Mouse (Mus musculus) activated CD4-positive, CD25-positive, alpha-beta regulatory T cell, adult 4 months (primary cell): Measurements from ENCODE around the gene Gm9495. TPM values are rescaled to one million over a fixed set of nuclear protein-coding genes. Genes with fewer than 3 reads are reported as not detected.
A peak's percentile ranks its signal among the peaks of the same experiment; 100 is the strongest.
"Not testable (repeated sequence)": the region's sequence is repeated elsewhere in the genome, so short reads cannot be mapped to it uniquely, and the experiment has no call there.

ENCODE experiments used
- ATAC-seq: one replicate; pipeline ENCODE4 v1.8.0; 2017
- polyA plus RNA-seq, 2 experiments: library from polyadenylated mRNA; unstranded; fragments of 100-300 nt; shearing (Covaris generic); gene quantifications; one replicate each; pipeline ENCODE4 v1.2.1; 2017

The Gm9495 gene
- polyA plus RNA-seq: under 1 TPM in 1 of 2 experiments, not detected in 1; 0.24 TPM

GRCm38 (mm10) chr8:69453465-69453864, at the start of gene Gm9495:
Gene Gm9495 (minus strand): TSS chr8:69453565.
- not testable (repeated sequence) for ATAC-seq

GRCm38 (mm10) chr8:69474946-69475345, 21.6 kb upstream of the Gm9495 start:
- not testable (repeated sequence) for ATAC-seq

GRCm38 (mm10) chr8:69420018-69420417, 33.3 kb downstream of the Gm9495 start:
- ATAC-seq: not testable (repeated sequence)

- no peak for ATAC-seq
Measured at GRCm38 (mm10) chr8:69414326-69414725, 39.0 kb downstream of the Gm9495 start.

GRCm38 (mm10) chr8:69404768-69405167, 48.6 kb downstream of the Gm9495 start:
- no peak for ATAC-seq

- no peak for ATAC-seq
Measured at GRCm38 (mm10) chr8:69399956-69400443, 53.4 kb downstream of the Gm9495 start.

GRCm38 (mm10) chr8:69399181-69399955, 54.0 kb downstream of the Gm9495 start:
- no peak for ATAC-seq

GRCm38 (mm10) chr8:69396196-69396595, 57.2 kb downstream of the Gm9495 start:
- no peak for ATAC-seq

- peak; percentile 99 for ATAC-seq
Measured at GRCm38 (mm10) chr8:69395050-69395789, 58.1 kb downstream of the Gm9495 start.

GRCm38 (mm10) chr8:69384361-69384760, 69.0 kb downstream of the Gm9495 start:
- no peak for ATAC-seq

Other genes starting within 250 kb of the Gm9495 start
- 10 to 100 TPM; 24.0 to 24.6 TPM for gene Zfp930, start 244.5 kb downstream of the Gm9495 start, polyA plus RNA-seq
- gene D130040H23Rik, start 182.5 kb downstream of the Gm9495 start, polyA plus RNA-seq: 10 to 100 TPM; 25.0 to 27.7 TPM
- not detected for gene Gm7697, start 69.4 kb upstream of the Gm9495 start, polyA plus RNA-seq
- 10 to 100 TPM; 34.5 to 36.1 TPM for gene Zfp868, start 172.0 kb upstream of the Gm9495 start, polyA plus RNA-seq
- gene Zfp964, start 200.9 kb upstream of the Gm9495 start, polyA plus RNA-seq: under 1 TPM; 0.08 to 0.17 TPM